Mouse (Mus musculus) embryonic facial prominence, embryonic 14.5 days (tissue): ENCODE data around the gene Serpinb1a. TPM values are rescaled to one million over a fixed set of nuclear protein-coding genes. Genes with fewer than 3 reads are reported as not detected.
A peak's percentile ranks its signal among the peaks of the same experiment; 100 is the strongest.

Source experiments
- ATAC-seq: fragments of 200-750 bp; cut with Nextera tagmentation; 2 replicates; pipeline ENCODE4 v1.8.0; 2017; ENCODE audit warnings: low read depth, moderate number of reproducible peaks, moderate TSS enrichment
- DNase-seq: peaks from one replicate; pipeline ENCODE4 v3.0.0-alpha.2; 2015; ENCODE audit warnings: low spot score
- H3K27ac ChIP-seq: fragments of 300-500 bp; sonication (generic); replicated peaks from 2 replicates; pipeline ENCODE4 v1.5.1; 2014; ENCODE audit warnings: low read depth, mild to moderate bottlenecking, low read length, moderate library complexity
- H3K27me3 ChIP-seq: fragments of 300-500 bp; sonication (generic); replicated peaks from 2 replicates; pipeline ENCODE4 v1.6.1; 2014; ENCODE audit warnings: low read length; ENCODE audit not compliant: control insufficient read depth, insufficient read depth
- H3K36me3 ChIP-seq: fragments of 300-500 bp; sonication (generic); 2 replicates; pipeline ENCODE4 v1.6.1; 2014; ENCODE audit warnings: low read length, mixed read lengths; ENCODE audit not compliant: control insufficient read depth, insufficient read depth
- H3K4me1 ChIP-seq: fragments of 300-500 bp; sonication (generic); 2 replicates; pipeline ENCODE4 v1.6.1; 2014; ENCODE audit warnings: antibody characterized with exemption, low read length; ENCODE audit not compliant: control insufficient read depth, insufficient read depth
- H3K4me2 ChIP-seq: fragments of 300-500 bp; sonication (generic); 2 replicates; pipeline ENCODE4 v1.6.1; 2014; ENCODE audit warnings: low read depth, mild to moderate bottlenecking, low read length, moderate library complexity, mixed read lengths
- H3K4me3 ChIP-seq: fragments of 300-500 bp; sonication (generic); 2 replicates; pipeline ENCODE4 v1.5.1; 2014; ENCODE audit warnings: low read depth, mild to moderate bottlenecking, low read length
- H3K9ac ChIP-seq: fragments of 300-500 bp; sonication (generic); 2 replicates; pipeline ENCODE4 v1.6.1; 2014; ENCODE audit warnings: low read depth, mild to moderate bottlenecking, low read length, moderate library complexity, mixed read lengths
- H3K9me3 ChIP-seq: fragments of 300-500 bp; sonication (generic); 2 replicates; pipeline ENCODE4 v1.6.1; 2016; ENCODE audit warnings: low read length; ENCODE audit not compliant: control insufficient read depth
- WGBS: fragments of 180-500 bp; shearing (Covaris S2); extraction: QIAGEN DNeasy Blood & Tissue Kit; methylation state at CpG from one replicate; pipeline ENCODE4 v1.1.7; 2014; 5-methylcytosine and 5-hydroxymethylcytosine counted together
- polyA plus RNA-seq: library from polyadenylated mRNA; unstranded; fragments of >200 nt; fragmentation: Nextera tagmentation; extraction: Ambion mirVana; gene quantifications from 2 replicates; pipeline ENCODE4 v1.2.1, GENCODE M21; 2014

The Serpinb1a gene
- polyA plus RNA-seq, 1 experiment from 2014 or later, result 34.9 TPM

- H3K27me3 ChIP-seq, result no peaks in the 10 kb centered on the region
- no peak for ATAC-seq
Measured at GRCm38 (mm10) chr13:32850156-32850555, 829 bp downstream of the Serpinb1a start.

GRCm38 (mm10) chr13:32849531-32850123 is 1.4 kb downstream of the Serpinb1a start:
- H3K4me2 ChIP-seq, result no peak overlapping the region
- no peak overlapping the region for H3K4me3 ChIP-seq
- no peaks in the 10 kb centered on the region for H3K36me3 ChIP-seq
- H3K9me3 ChIP-seq, result no peaks in the 10 kb centered on the region
- no peaks in the 10 kb centered on the region; the same call in 1 of the 2 replicates for H3K4me1 ChIP-seq
- no peak overlapping the region for H3K27ac ChIP-seq
- DNase-seq, result no peak
- no peaks in the 10 kb centered on the region for H3K27me3 ChIP-seq
- no peak overlapping the region for H3K9ac ChIP-seq
- no peak for ATAC-seq

More at GRCm38 (mm10) chr13:32850156-32850555, 829 bp downstream of the Serpinb1a start:
- H3K4me2 ChIP-seq, result no peak overlapping the region
- no peaks in the 10 kb centered on the region for H3K9me3 ChIP-seq
- no peak overlapping the region for H3K4me3 ChIP-seq
- 73% methylated on average over 1 of the region's 1 CpGs for WGBS
- H3K36me3 ChIP-seq, result no peaks in the 10 kb centered on the region
- no peak overlapping the region for H3K9ac ChIP-seq
- no peak overlapping the region for H3K27ac ChIP-seq
- DNase-seq, result peak; percentile 35
- H3K4me1 ChIP-seq, result no peaks in the 10 kb centered on the region; the same call in 1 of the 2 replicates

GRCm38 (mm10) chr13:32849092-32849491 is 1.9 kb downstream of the Serpinb1a start:
- WGBS, result 61% methylated on average over 4 of the region's 4 CpGs
- H3K36me3 ChIP-seq, result no peaks in the 10 kb centered on the region
- DNase-seq, result no peak
- no peak for ATAC-seq
- no peaks in the 10 kb centered on the region for H3K9me3 ChIP-seq
- no peaks in the 10 kb centered on the region for H3K27me3 ChIP-seq
- H3K27ac ChIP-seq, result no peak overlapping the region
- no peak overlapping the region for H3K4me3 ChIP-seq
- no peak overlapping the region for H3K9ac ChIP-seq
- no peaks in the 10 kb centered on the region; the same call in 1 of the 2 replicates for H3K4me1 ChIP-seq
- H3K4me2 ChIP-seq, result no peak overlapping the region

- DNase-seq (no peak), ATAC-seq (no peak)
- Histone ChIP-seq H3K9me3 (no peaks in the 10 kb centered on the region), H3K9ac (no peak overlapping the region), H3K4me2 (no peak overlapping the region), H3K27ac (no peak overlapping the region), H3K4me3 (no peak overlapping the region), H3K36me3 (no peaks in the 10 kb centered on the region), H3K27me3 (no peaks in the 10 kb centered on the region), H3K4me1 (no peaks in the 10 kb centered on the region; the same call in 1 of the 2 replicates)
Measured at GRCm38 (mm10) chr13:32846221-32846620, 4.8 kb downstream of the Serpinb1a start.

GRCm38 (mm10) chr13:32841349-32841748 is 9.6 kb downstream of the Serpinb1a start:
- H3K9me3 ChIP-seq, result no peaks in the 10 kb centered on the region
- no peak overlapping the region for H3K4me3 ChIP-seq
- no peak overlapping the region for H3K27ac ChIP-seq
- H3K4me2 ChIP-seq, result no peak overlapping the region
- no peaks in the 10 kb centered on the region for H3K36me3 ChIP-seq
- no peak for DNase-seq
- H3K27me3 ChIP-seq, result no peaks in the 10 kb centered on the region
- no peaks in the 10 kb centered on the region for H3K4me1 ChIP-seq
- H3K9ac ChIP-seq, result no peak overlapping the region
- WGBS, result 86% methylated on average over 3 of the region's 3 CpGs
- ATAC-seq, result no peak

GRCm38 (mm10) chr13:32839314-32839713 is 11.7 kb downstream of the Serpinb1a start:
- no peaks in the 10 kb centered on the region for H3K36me3 ChIP-seq
- no peak overlapping the region for H3K27ac ChIP-seq
- no peak overlapping the region for H3K9ac ChIP-seq
- H3K4me1 ChIP-seq, result no peaks in the 10 kb centered on the region
- no peak overlapping the region for H3K4me2 ChIP-seq
- no peaks in the 10 kb centered on the region for H3K9me3 ChIP-seq
- H3K27me3 ChIP-seq, result no peaks in the 10 kb centered on the region
- 46% methylated on average over 1 of the region's 1 CpGs for WGBS
- no peak for DNase-seq
- H3K4me3 ChIP-seq, result no peak overlapping the region
- no peak for ATAC-seq

GRCm38 (mm10) chr13:32834513-32834912 is 16.5 kb downstream of the Serpinb1a start:
- ATAC-seq, result no peak
- Histone ChIP-seq H3K4me3 (no peak overlapping the region), H3K27ac (no peak overlapping the region), H3K4me1 (no peaks in the 10 kb centered on the region), H3K27me3 (no peaks in the 10 kb centered on the region), H3K36me3 (no peaks in the 10 kb centered on the region), H3K4me2 (no peak overlapping the region), H3K9ac (no peak overlapping the region), H3K9me3 (no peaks in the 10 kb centered on the region)
- DNase-seq, result no peak
- WGBS, result 92% methylated on average over 5 of the region's 5 CpGs

GRCm38 (mm10) chr13:32833237-32833636 is 17.7 kb downstream of the Serpinb1a start:
- Histone ChIP-seq H3K36me3 (no peaks in the 10 kb centered on the region), H3K9me3 (no peaks in the 10 kb centered on the region), H3K27me3 (no peaks in the 10 kb centered on the region), H3K27ac (no peak overlapping the region), H3K4me1 (no peaks in the 10 kb centered on the region), H3K4me2 (no peak overlapping the region), H3K9ac (no peak overlapping the region), H3K4me3 (no peak overlapping the region)
- 50% methylated on average over 6 of the region's 6 CpGs for WGBS
- no peak for ATAC-seq
- DNase-seq, result no peak

GRCm38 (mm10) chr13:32832776-32833175 is 18.2 kb downstream of the Serpinb1a start:
- H3K9me3 ChIP-seq, result no peaks in the 10 kb centered on the region
- no peaks in the 10 kb centered on the region for H3K27me3 ChIP-seq
- no peaks in the 10 kb centered on the region for H3K4me1 ChIP-seq
- H3K4me3 ChIP-seq, result no peak overlapping the region
- no peak for ATAC-seq
- H3K9ac ChIP-seq, result no peak overlapping the region
- H3K36me3 ChIP-seq, result no peaks in the 10 kb centered on the region
- no peak overlapping the region for H3K4me2 ChIP-seq
- no peak for DNase-seq
- no peak overlapping the region for H3K27ac ChIP-seq
- 72% methylated on average over 3 of the region's 3 CpGs for WGBS
